16 mouse cellular contexts compared by ENCODE assay signal in genomic region chr17:68357687-68358086, GRCm38 (mm10).
"Had no signal": no experiment of that assay in that cellular context is flagged by ENCODE, and none has a peak within 500 bp of the region (broad histone marks: within the 10 kb centered on the region; RNA-seq: fewer than 3 reads in every experiment).

No protein-coding gene starts in this region.

- ATAC-seq: intestine, embryonic 15.5 days; liver, embryonic 12.5 days had no signal

- DNase-seq: kidney, adult 18-20 months; kidney, postnatal 10 days; kidney, postnatal 4 days; lung, embryonic 14.5 days; lung, postnatal 10 days; lung, postnatal 4 days; right cerebral cortex, postnatal 4 days; spleen, adult 18-20 months; thymus, adult 2 months; thymus, postnatal 25 days had no signal

- H3K9me3 ChIP-seq: intestine, embryonic 15.5 days; limb, embryonic 15.5 days; liver, embryonic 12.5 days; neural tube, embryonic 15.5 days had no signal

- H3K4me3 ChIP-seq: intestine, embryonic 15.5 days; layer of hippocampus, adult 2 months; limb, embryonic 15.5 days; liver, embryonic 12.5 days; myocyte; neural tube, embryonic 15.5 days had no signal

- H3K4me2 ChIP-seq: intestine, embryonic 15.5 days; limb, embryonic 15.5 days; liver, embryonic 12.5 days; lung, embryonic 14.5 days; neural tube, embryonic 15.5 days had no signal

- H3K27ac ChIP-seq: intestine, embryonic 15.5 days; layer of hippocampus, adult 2 months; limb, embryonic 15.5 days; liver, embryonic 12.5 days; neural tube, embryonic 15.5 days had no signal

- H3K4me1 ChIP-seq: intestine, embryonic 15.5 days; limb, embryonic 15.5 days; liver, embryonic 12.5 days; neural tube, embryonic 15.5 days had no signal

- H3K36me3 ChIP-seq: intestine, embryonic 15.5 days; limb, embryonic 15.5 days; liver, embryonic 12.5 days; neural tube, embryonic 15.5 days had no signal

- H3K27me3 ChIP-seq: intestine, embryonic 15.5 days; limb, embryonic 15.5 days; liver, embryonic 12.5 days; neural tube, embryonic 15.5 days had no signal

- H3K9ac ChIP-seq: intestine, embryonic 15.5 days; limb, embryonic 15.5 days; liver, embryonic 12.5 days; lung, embryonic 14.5 days; neural tube, embryonic 15.5 days had no signal
